In the genomic region with DNA sequence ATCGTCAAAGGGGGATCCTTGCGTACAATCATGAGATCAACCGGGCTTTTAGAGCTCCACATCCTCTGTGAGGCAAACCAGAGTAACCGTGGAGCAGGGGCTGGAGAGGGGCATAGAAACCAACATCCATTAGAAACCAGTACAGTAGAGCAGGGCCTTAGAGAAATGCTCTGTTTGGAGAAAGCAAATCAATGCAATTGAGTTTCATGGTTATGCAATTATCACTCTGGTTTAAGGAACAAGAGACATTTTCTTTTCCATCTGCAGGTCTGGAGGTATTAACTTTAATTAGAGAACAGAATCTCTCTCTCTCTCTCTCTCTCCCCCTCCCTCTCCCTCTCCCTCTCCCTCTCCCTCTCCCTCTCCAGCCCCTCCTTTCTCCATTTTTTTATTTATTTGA, we compare ENCODE assay signal across 25 mouse cellular contexts. TPM values are rescaled to one million over a fixed set of nuclear protein-coding genes. Genes with fewer than 3 reads are reported as not detected.
DNase-seq lines count a peak whose midpoint lies in the region; ATAC-seq and TF ChIP-seq lines count a peak whose summit lies in the region.
"Had no signal": no experiment of that assay in that cellular context is flagged by ENCODE, and none has a peak within 500 bp of the region (broad histone marks: within the 10 kb centered on the region; RNA-seq: fewer than 3 reads in every experiment).

No protein-coding gene starts in this region.

- H3K9me3 ChIP-seq in hindbrain, postnatal 0 days (ENCODE audit: low read length), result no peaks in the 10 kb centered on the region
- H3K9me3 ChIP-seq in intestine, postnatal 0 days (ENCODE audit: control insufficient read depth), result no peaks in the 10 kb centered on the region
- H3K9me3 ChIP-seq: G1E had no signal

- H3K27ac ChIP-seq in hindbrain, postnatal 0 days, result no peak overlapping the region
- H3K27ac ChIP-seq in intestine, postnatal 0 days (ENCODE audit: low read depth, low read length), result no peak overlapping the region

- no peaks in the 10 kb centered on the region for H3K27me3 ChIP-seq in hindbrain, postnatal 0 days (ENCODE audit: insufficient read depth, low read length)
- no peaks in the 10 kb centered on the region for H3K27me3 ChIP-seq in intestine, postnatal 0 days (replicated peaks; ENCODE audit: control insufficient read depth, insufficient read depth, low read length)
- H3K27me3 ChIP-seq: CH12.LX, Patski had no signal

- no peak overlapping the region for H3K9ac ChIP-seq in hindbrain, postnatal 0 days (replicated peaks; ENCODE audit: low read length)
- no peak overlapping the region for H3K9ac ChIP-seq in intestine, postnatal 0 days (ENCODE audit: low read depth, low read length)

- no peak for TF ChIP-seq CTCF in hindbrain, postnatal 0 days (IDR thresholded peaks at IDR 0.05; ENCODE audit: low read depth)
- TF ChIP-seq CTCF in intestine, postnatal 0 days (IDR thresholded peaks at IDR 0.05; ENCODE audit: low read depth), result no peak

- DNase-seq in MN1 (ENCODE audit: low spot score), result peak; percentile 16
- no peak for DNase-seq in hindbrain, postnatal 0 days (ENCODE audit: low spot score)
- DNase-seq in cerebellum, postnatal 25 days, result no peak
- no peak for DNase-seq in left cerebral cortex, adult 11 months (ENCODE audit: low spot score)
- DNase-seq: adrenal gland, adult 2 months; adrenal gland, adult 8-10 months; adrenal gland, postnatal 10 days; adrenal gland, postnatal 14 days; adrenal gland, postnatal 25 days; adrenal gland, postnatal 36 days; B cell, adult 2 months; cerebellum, adult 11 months; cerebellum, adult 11-12 months; cerebellum, adult 18-20 months had no signal

- no peak overlapping the region for H3K4me3 ChIP-seq in hindbrain, postnatal 0 days (ENCODE audit: low read length)
- H3K4me3 ChIP-seq in intestine, postnatal 0 days (ENCODE audit: low read depth, low read length), result no peak overlapping the region

- 78% methylated on average over 4 of the region's 4 CpGs for WGBS in hindbrain, postnatal 0 days
- 83% methylated on average over 4 of the region's 4 CpGs for WGBS in intestine, postnatal 0 days

- H3K4me2 ChIP-seq in hindbrain, postnatal 0 days (ENCODE audit: low read depth, low read length), result no peak overlapping the region
- no peak overlapping the region for H3K4me2 ChIP-seq in intestine, postnatal 0 days (replicated peaks; ENCODE audit: low read depth)

- ATAC-seq in granulocyte monocyte progenitor cell, adult 5-6 weeks (replicated peaks; ENCODE audit: poor library complexity, severe bottlenecking), result peak; percentile 64
- ATAC-seq in megakaryocyte, adult 5-6 weeks (ENCODE audit: poor library complexity, severe bottlenecking), result peak; percentile 58
- ATAC-seq in megakaryocyte progenitor cell, adult 5-6 weeks (replicated peaks; ENCODE audit: poor library complexity), result peak; percentile 52
- ATAC-seq in hindbrain, postnatal 0 days, result no peak
- no peak for ATAC-seq in intestine, postnatal 0 days
- ATAC-seq: activated CD4-positive, CD25-positive, alpha-beta regulatory T cell, adult 4 months; CD4-positive, CD25-positive, alpha-beta regulatory T cell, adult 4 months; Patski had no signal

- no peaks in the 10 kb centered on the region for H3K4me1 ChIP-seq in hindbrain, postnatal 0 days (ENCODE audit: insufficient read depth, low read length)
- no peaks in the 10 kb centered on the region for H3K4me1 ChIP-seq in intestine, postnatal 0 days (replicated peaks; ENCODE audit: control insufficient read depth, insufficient read depth, low read length)

- no peaks in the 10 kb centered on the region for H3K36me3 ChIP-seq in hindbrain, postnatal 0 days (ENCODE audit: insufficient read depth, low read length)
- no peaks in the 10 kb centered on the region for H3K36me3 ChIP-seq in intestine, postnatal 0 days (ENCODE audit: control insufficient read depth, insufficient read depth)
- H3K36me3 ChIP-seq: G1E had no signal

RNA-seq across cellular contexts. Expression of a gene that starts 15.9 kb away (rescaled TPM):
- 82.8 and 86.9 TPM in 2 replicates for total RNA-seq in granulocyte monocyte progenitor cell, adult 5-6 weeks (2014; fragmentation: Nextera tagmentation)
- total RNA-seq in granulocyte monocyte progenitor cell, adult 5-6 weeks (2017), result 105 and 108 TPM in 2 replicates
- total RNA-seq in megakaryocyte, adult 5-6 weeks (2015), result 76.8 and 80.8 TPM in 2 replicates
- 72.0 and 81.6 TPM in 2 replicates for total RNA-seq in megakaryocyte, adult 5-6 weeks (2017)
- 101 and 115 TPM in 2 replicates for total RNA-seq in megakaryocyte progenitor cell, adult 5-6 weeks (2015)
- 104 and 116 TPM in 2 replicates for total RNA-seq in megakaryocyte progenitor cell, adult 5-6 weeks (2017)
- total RNA-seq in hindbrain, postnatal 0 days (2014; rRNA removed), result 59.8 and 62.2 TPM in 2 replicates
- 164 and 166 TPM in 2 replicates for polyA plus RNA-seq in hindbrain, postnatal 0 days (2015; fragmentation: Nextera tagmentation; extraction: Ambion mirVana)
- polyA plus RNA-seq in intestine, postnatal 0 days (2015; fragmentation: Nextera tagmentation; extraction: Ambion mirVana), result 153 and 163 TPM in 2 replicates

RNA-seq across cellular contexts. Expression of a gene that starts 29.9 kb away (rescaled TPM):
- 1.9 TPM in 1 of 2 replicates, not detected in the other for total RNA-seq in granulocyte monocyte progenitor cell, adult 5-6 weeks (2014; fragmentation: Nextera tagmentation)
- total RNA-seq in granulocyte monocyte progenitor cell, adult 5-6 weeks (2017), result 3.1 TPM in 1 of 2 replicates, not detected in the other
- 0.14 and 0.36 TPM in 2 replicates for total RNA-seq in megakaryocyte, adult 5-6 weeks (2015)
- 0.29 and 1.7 TPM in 2 replicates for total RNA-seq in megakaryocyte, adult 5-6 weeks (2017)
- total RNA-seq in megakaryocyte progenitor cell, adult 5-6 weeks (2015), result 0.39 and 0.42 TPM in 2 replicates
- 0.07 and 0.62 TPM in 2 replicates for total RNA-seq in megakaryocyte progenitor cell, adult 5-6 weeks (2017)
- total RNA-seq in hindbrain, postnatal 0 days (2014; rRNA removed), result not detected in 2 replicates
- polyA plus RNA-seq in hindbrain, postnatal 0 days (2015; fragmentation: Nextera tagmentation; extraction: Ambion mirVana), result not detected in 2 replicates
- polyA plus RNA-seq in intestine, postnatal 0 days (2015; fragmentation: Nextera tagmentation; extraction: Ambion mirVana), result 0.20 and 0.59 TPM in 2 replicates
- total RNA-seq: MEL had no signal
- polyA plus RNA-seq: C2C12, G1E, Patski had no signal

Comparison
In these comparisons a context has a peak if more than half of its experiments do, and no peak if none do; other contexts are left out.
1. ATAC-seq: peak in granulocyte monocyte progenitor cell, adult 5-6 weeks (single experiment), megakaryocyte, adult 5-6 weeks (single experiment) and megakaryocyte progenitor cell, adult 5-6 weeks (single experiment); none in hindbrain, postnatal 0 days (single experiment) and intestine, postnatal 0 days (single experiment).